Mouse (Mus musculus): ENCODE data around the gene 1700013H16Rik.

DNA sequence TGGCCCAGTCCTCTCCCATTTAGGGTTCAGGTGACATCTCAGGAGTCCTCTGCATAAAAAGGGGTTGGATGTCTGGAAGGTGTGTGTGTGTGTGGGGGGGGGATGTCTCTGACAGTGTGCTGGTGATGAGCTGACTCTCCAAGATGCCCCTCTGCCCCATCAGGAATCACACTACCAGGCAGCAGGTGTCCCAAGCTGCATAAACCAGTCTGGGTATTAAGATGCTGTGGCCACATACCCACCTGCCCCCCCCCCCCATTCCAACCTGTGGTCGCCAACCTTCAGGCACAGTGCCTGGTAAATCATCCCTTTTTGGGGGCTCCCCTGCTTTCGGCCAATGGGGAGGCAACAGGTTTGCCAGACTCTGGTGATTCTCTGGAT, 41.7 kb downstream of the 1700013H16Rik start:
- TF ChIP-seq CTCF (IDR thresholded peaks at IDR 0.05) (no peak), EP300 (IDR thresholded peaks at IDR 0.05) (no peak)
